Mouse (Mus musculus) limb, embryonic 11.5 days (tissue): ENCODE results near the gene Gm17606. TPM values are rescaled to one million over a fixed set of nuclear protein-coding genes. Genes with fewer than 3 reads are reported as not detected.

Experiments
- ATAC-seq: fragments of 200-750 bp; cut with Nextera tagmentation; 2 replicates; pipeline ENCODE4 v1.8.0; 2017; ENCODE audit warnings: low read depth; ENCODE audit not compliant: insufficient number of reproducible peaks, low FRiP score, low TSS enrichment
- DNase-seq: peaks from one replicate; pipeline ENCODE4 v3.0.0-alpha.2; 2015; ENCODE audit warnings: low spot score
- H3K27ac ChIP-seq: fragments of 300-500 bp; sonication (generic); replicated peaks from 2 replicates; pipeline ENCODE4 v1.5.1; 2014; ENCODE audit warnings: low read depth, mild to moderate bottlenecking, low read length
- H3K27me3 ChIP-seq: fragments of 300-500 bp; sonication (generic); 2 replicates; pipeline ENCODE4 v1.6.1; 2014; ENCODE audit warnings: mild to moderate bottlenecking, low read length, mixed read lengths; ENCODE audit not compliant: control insufficient read depth, insufficient read depth
- H3K36me3 ChIP-seq: fragments of 300-500 bp; sonication (generic); 2 replicates; pipeline ENCODE4 v1.6.1; 2014; ENCODE audit warnings: mild to moderate bottlenecking, low read length, moderate library complexity, mixed read lengths; ENCODE audit not compliant: control insufficient read depth, insufficient read depth
- H3K4me1 ChIP-seq: fragments of 300-500 bp; sonication (generic); 2 replicates; pipeline ENCODE4 v1.6.1; 2014; ENCODE audit warnings: low read length, mixed read lengths; ENCODE audit not compliant: control insufficient read depth, insufficient read depth
- H3K4me2 ChIP-seq: fragments of 300-500 bp; sonication (generic); 2 replicates; pipeline ENCODE4 v1.6.1; 2014; ENCODE audit warnings: low read depth, mild to moderate bottlenecking, moderate library complexity; ENCODE audit not compliant: severe bottlenecking
- H3K4me3 ChIP-seq: fragments of 300-500 bp; sonication (generic); 2 replicates; pipeline ENCODE4 v1.5.1; 2014; ENCODE audit warnings: low read depth, low read length
- H3K9ac ChIP-seq: fragments of 300-500 bp; sonication (generic); 2 replicates; pipeline ENCODE4 v1.6.1; 2014; ENCODE audit warnings: mild to moderate bottlenecking, low read length
- H3K9me3 ChIP-seq: fragments of 300-500 bp; sonication (generic); 2 replicates; pipeline ENCODE4 v1.6.1; 2016; ENCODE audit warnings: low read length; ENCODE audit not compliant: control insufficient read depth
- WGBS: fragments of 180-500 bp; shearing (Covaris S2); extraction: QIAGEN DNeasy Blood & Tissue Kit; methylation state at CpG from one replicate; pipeline ENCODE4 v1.1.7; 2014; 5-methylcytosine and 5-hydroxymethylcytosine counted together
- polyA plus RNA-seq: library from polyadenylated mRNA; unstranded; fragments of >200 nt; fragmentation: Nextera tagmentation; extraction: Ambion mirVana; gene quantifications from 2 replicates; pipeline ENCODE4 v1.2.1, GENCODE M21; 2014

Gene Gm17606
- not detected in 2 replicates for polyA plus RNA-seq

- peaks cover 14% of the 10 kb centered on the region for H3K4me1 ChIP-seq
- peaks cover 35% of the 10 kb centered on the region for H3K36me3 ChIP-seq
- DNase-seq, result no peak
- H3K27ac ChIP-seq, result peak within 1 kb of the TSS; percentile 73
- peak within 1 kb of the TSS; percentile 82 for H3K4me3 ChIP-seq
- H3K4me2 ChIP-seq, result peak within 1 kb of the TSS; percentile 89
- under 1% methylated on average over 26 of the region's 28 CpGs for WGBS
- peak within 1 kb of the TSS; percentile 94 for H3K9ac ChIP-seq
- ATAC-seq, result peak; percentile 4; the same call in 1 of the 2 replicates
- no peaks in the 10 kb centered on the region for H3K9me3 ChIP-seq
- H3K27me3 ChIP-seq, result no peaks in the 10 kb centered on the region
These were observed at the start of gene Gm17606 for GRCm38 (mm10) chr14:54640946-54641304. Gene Gm17606, plus strand, starts transcription at chr14:54640952.

- no peak overlapping the region for H3K27ac ChIP-seq
- H3K36me3 ChIP-seq, result peaks cover 2% of the 10 kb centered on the region; the same call in 1 of the 2 replicates
- no peaks in the 10 kb centered on the region for H3K27me3 ChIP-seq
- H3K9ac ChIP-seq, result no peak overlapping the region
- no peaks in the 10 kb centered on the region for H3K9me3 ChIP-seq
- no peak overlapping the region for H3K4me3 ChIP-seq
- no peak overlapping the region for H3K4me2 ChIP-seq
- ATAC-seq (no peak), DNase-seq (no peak)
- no peaks in the 10 kb centered on the region for H3K4me1 ChIP-seq
- WGBS, result 89% methylated on average over 16 of the region's 16 CpGs
These were observed 49.7 kb upstream of the Gm17606 start for GRCm38 (mm10) chr14:54591056-54591455.

- H3K9me3 ChIP-seq, result no peaks in the 10 kb centered on the region
- 0 out of 2 replicates have a peak overlapping the region, but pooled peaks have one; percentile 15 for H3K27ac ChIP-seq
- no peaks in the 10 kb centered on the region for H3K4me1 ChIP-seq
- DNase-seq, result no peak
- ATAC-seq, result no peak
- H3K4me3 ChIP-seq, result no peak overlapping the region
- 67% methylated on average over 10 of the region's 10 CpGs for WGBS
- H3K9ac ChIP-seq, result 0 out of 2 replicates have a peak overlapping the region, but pooled peaks have one; percentile 14
- H3K4me2 ChIP-seq, result no peak overlapping the region
- H3K27me3 ChIP-seq, result no peaks in the 10 kb centered on the region
- peaks cover 2% of the 10 kb centered on the region; the same call in 1 of the 2 replicates for H3K36me3 ChIP-seq
These were observed 48.3 kb upstream of the Gm17606 start for GRCm38 (mm10) chr14:54592319-54592934.

GRCm38 (mm10) chr14:54594055-54594454 lies 46.7 kb upstream of the Gm17606 start:
- peaks cover 2% of the 10 kb centered on the region; the same call in 1 of the 2 replicates for H3K36me3 ChIP-seq
- WGBS, result 89% methylated on average over 3 of the region's 3 CpGs
- DNase-seq, result no peak

GRCm38 (mm10) chr14:54594631-54595414 lies 45.9 kb upstream of the Gm17606 start:
- no peak for ATAC-seq
- no peak overlapping the region for H3K27ac ChIP-seq

More at GRCm38 (mm10) chr14:54594055-54594454, 46.7 kb upstream of the Gm17606 start:
- Histone ChIP-seq H3K9ac (no peak overlapping the region), H3K4me1 (no peaks in the 10 kb centered on the region), H3K27ac (no peak overlapping the region), H3K9me3 (no peaks in the 10 kb centered on the region; the same call in 1 of the 2 replicates), H3K4me2 (no peak overlapping the region), H3K4me3 (no peak overlapping the region), H3K27me3 (no peaks in the 10 kb centered on the region)
- no peak for ATAC-seq

GRCm38 (mm10) chr14:54597084-54597483 lies 43.7 kb upstream of the Gm17606 start:
- no peak overlapping the region for H3K4me3 ChIP-seq
- no peak overlapping the region for H3K9ac ChIP-seq
- H3K36me3 ChIP-seq, result peaks cover 2% of the 10 kb centered on the region; the same call in 1 of the 2 replicates
- no peak for DNase-seq
- no peaks in the 10 kb centered on the region for H3K27me3 ChIP-seq
- no peak overlapping the region for H3K4me2 ChIP-seq
- no peaks in the 10 kb centered on the region; the same call in 1 of the 2 replicates for H3K9me3 ChIP-seq
- WGBS, result 81% methylated on average over 7 of the region's 7 CpGs
- no peaks in the 10 kb centered on the region for H3K4me1 ChIP-seq
- ATAC-seq, result no peak
- H3K27ac ChIP-seq, result no peak overlapping the region

More at GRCm38 (mm10) chr14:54594631-54595414, 45.9 kb upstream of the Gm17606 start:
- no peaks in the 10 kb centered on the region for H3K27me3 ChIP-seq
- 71% methylated on average over 28 of the region's 28 CpGs for WGBS
- peaks cover 2% of the 10 kb centered on the region; the same call in 1 of the 2 replicates for H3K36me3 ChIP-seq
- H3K4me2 ChIP-seq, result no peak overlapping the region
- no peaks in the 10 kb centered on the region for H3K4me1 ChIP-seq
- no peaks in the 10 kb centered on the region; the same call in 1 of the 2 replicates for H3K9me3 ChIP-seq
- no peak for DNase-seq
- H3K9ac ChIP-seq, result no peak overlapping the region
- no peak overlapping the region for H3K4me3 ChIP-seq

GRCm38 (mm10) chr14:54601601-54602000 lies 39.2 kb upstream of the Gm17606 start:
- WGBS, result 79% methylated on average over 2 of the region's 2 CpGs
- ATAC-seq (no peak), DNase-seq (no peak)
- Histone ChIP-seq H3K9ac (no peak overlapping the region), H3K4me3 (no peak overlapping the region), H3K4me2 (no peak overlapping the region), H3K36me3 (no peaks in the 10 kb centered on the region), H3K9me3 (no peaks in the 10 kb centered on the region; the same call in 1 of the 2 replicates), H3K4me1 (peaks cover 3% of the 10 kb centered on the region; the same call in 1 of the 2 replicates), H3K27ac (no peak overlapping the region), H3K27me3 (no peaks in the 10 kb centered on the region)

GRCm38 (mm10) chr14:54602613-54603012 lies 38.1 kb upstream of the Gm17606 start:
- H3K27me3 ChIP-seq, result no peaks in the 10 kb centered on the region

More at GRCm38 (mm10) chr14:54602613-54603012, 38.1 kb upstream of the Gm17606 start:
- no peaks in the 10 kb centered on the region for H3K36me3 ChIP-seq
- WGBS, result 53% methylated on average over 4 of the region's 4 CpGs
- H3K4me2 ChIP-seq, result peak overlapping the region; percentile 55; the same call in 1 of the 2 replicates
- H3K27ac ChIP-seq, result peak overlapping the region; percentile 77; the same call in 1 of the 2 replicates
- ATAC-seq, result no peak
- no peaks in the 10 kb centered on the region; the same call in 1 of the 2 replicates for H3K9me3 ChIP-seq
- no peak for DNase-seq
- H3K9ac ChIP-seq, result peak overlapping the region; percentile 93
- H3K4me1 ChIP-seq, result peaks cover 3% of the 10 kb centered on the region; the same call in 1 of the 2 replicates
- H3K4me3 ChIP-seq, result peak overlapping the region; percentile 67
